Mouse (Mus musculus) embryo, embryonic 10.5 days (tissue): ENCODE measurements around the gene Ccl7.

Experiments
- DNase-seq: peaks from one replicate; pipeline ENCODE4 v3.0.0-alpha.2; 2015; ENCODE audit warnings: low spot score

The Ccl7 gene

GRCm38 (mm10) chr11:82045471-82045870, at the start of gene Ccl7:
Gene Ccl7 (plus strand): TSS chr11:82045712.
- no peak for DNase-seq

- peak; percentile 85 for DNase-seq
Measured at GRCm38 (mm10) chr11:81996172-81996841, 49.2 kb upstream of the Ccl7 start.

- no peak for DNase-seq
Measured at GRCm38 (mm10) chr11:81997085-81997484, 48.4 kb upstream of the Ccl7 start.

- DNase-seq = no peak
Measured at GRCm38 (mm10) chr11:81998646-81999045, 46.9 kb upstream of the Ccl7 start.

GRCm38 (mm10) chr11:81999469-81999868, 46.0 kb upstream of the Ccl7 start:
- no peak for DNase-seq

- no peak for DNase-seq
Measured at GRCm38 (mm10) chr11:82000581-82000980, 44.9 kb upstream of the Ccl7 start.

- DNase-seq = no peak
Measured at GRCm38 (mm10) chr11:82004810-82005209, 40.7 kb upstream of the Ccl7 start.

GRCm38 (mm10) chr11:82006796-82007423, 38.6 kb upstream of the Ccl7 start:
- no peak for DNase-seq

- DNase-seq = no peak
Measured at GRCm38 (mm10) chr11:82010115-82010514, 35.4 kb upstream of the Ccl7 start.

- DNase-seq = no peak
Measured at GRCm38 (mm10) chr11:82011411-82012193, 33.9 kb upstream of the Ccl7 start.

GRCm38 (mm10) chr11:82013756-82014155, 31.8 kb upstream of the Ccl7 start:
- DNase-seq = no peak

- DNase-seq = no peak
Measured at GRCm38 (mm10) chr11:82015066-82015465, 30.4 kb upstream of the Ccl7 start.

GRCm38 (mm10) chr11:82016181-82016780, 29.2 kb upstream of the Ccl7 start:
- DNase-seq = no peak

- no peak for DNase-seq
Measured at GRCm38 (mm10) chr11:82019389-82019788, 26.1 kb upstream of the Ccl7 start.

GRCm38 (mm10) chr11:82019793-82020192, 25.7 kb upstream of the Ccl7 start:
- no peak for DNase-seq

GRCm38 (mm10) chr11:82021406-82021805, 24.1 kb upstream of the Ccl7 start:
- DNase-seq = no peak

GRCm38 (mm10) chr11:82022504-82023056, 22.9 kb upstream of the Ccl7 start:
- DNase-seq = no peak

- DNase-seq = no peak
Measured at GRCm38 (mm10) chr11:82023769-82024168, 21.7 kb upstream of the Ccl7 start.

- no peak for DNase-seq
Measured at GRCm38 (mm10) chr11:82030171-82030570, 15.3 kb upstream of the Ccl7 start.

GRCm38 (mm10) chr11:82032136-82032535, 13.4 kb upstream of the Ccl7 start:
- no peak for DNase-seq

- peak; percentile 20 for DNase-seq
Measured at GRCm38 (mm10) chr11:82032678-82033344, 12.7 kb upstream of the Ccl7 start.

GRCm38 (mm10) chr11:82034446-82034845, 11.1 kb upstream of the Ccl7 start:
- DNase-seq = no peak
